Mouse (Mus musculus): Measurements from ENCODE around the gene 1500015O10Rik. TPM values are rescaled to one million over a fixed set of nuclear protein-coding genes. Genes with fewer than 3 reads are reported as not detected.

Gene 1500015O10Rik
- total RNA-seq, 2 experiments from 2014 or later, result not detected

- ATAC-seq (replicated peaks; ENCODE audit: poor library complexity, severe bottlenecking), result no peak
Measured at GRCm38 (mm10) chr1:43772694-43773093, 42.3 kb downstream of the 1500015O10Rik start.

DNA sequence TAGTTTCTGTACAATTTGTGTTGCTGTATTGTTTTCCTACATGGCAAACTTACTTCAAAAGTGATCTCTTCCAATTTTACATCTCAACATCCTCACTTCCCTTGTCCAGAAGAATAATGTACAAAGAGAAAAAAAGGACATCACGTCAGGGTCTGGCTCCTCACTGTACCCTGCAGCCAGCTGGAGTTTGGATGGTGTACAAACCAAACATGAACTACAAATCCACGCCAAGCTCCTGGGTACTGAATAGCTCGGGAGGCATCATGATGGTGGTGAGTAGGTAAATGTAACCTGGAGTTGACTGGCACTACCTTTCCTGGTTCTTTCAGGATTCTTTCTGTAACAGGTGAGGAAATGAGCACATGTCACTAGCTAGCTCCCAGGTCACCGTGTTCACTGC, 43.7 kb downstream of the 1500015O10Rik start:
- ATAC-seq (replicated peaks; ENCODE audit: poor library complexity, severe bottlenecking), result no peak

- no peak for ATAC-seq (replicated peaks; ENCODE audit: poor library complexity, severe bottlenecking)
Measured at GRCm38 (mm10) chr1:43776106-43776505, 45.7 kb downstream of the 1500015O10Rik start.

GRCm38 (mm10) chr1:43781195-43781594, 50.8 kb downstream of the 1500015O10Rik start:
- ATAC-seq (replicated peaks; ENCODE audit: poor library complexity, severe bottlenecking), result no peak

DNA sequence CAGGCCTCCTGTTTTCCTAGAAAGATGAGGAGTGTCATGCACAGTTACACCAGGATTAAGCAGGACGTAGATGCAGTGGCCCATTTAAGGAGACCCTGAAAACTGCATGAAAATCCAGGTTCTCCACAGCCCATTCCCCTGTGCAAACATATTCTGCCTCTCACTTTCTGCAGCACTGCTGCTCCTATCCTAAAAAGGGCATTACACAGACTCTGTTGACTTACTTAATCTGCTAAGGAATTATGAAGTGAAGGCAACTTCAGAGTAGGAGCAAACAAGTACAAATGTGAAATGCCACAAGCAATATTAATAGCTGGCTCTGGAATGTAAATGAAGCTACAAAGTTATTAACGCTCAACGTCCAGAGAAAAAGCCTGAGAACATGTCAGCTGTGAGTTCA, 51.3 kb downstream of the 1500015O10Rik start:
- ATAC-seq (replicated peaks; ENCODE audit: poor library complexity, severe bottlenecking), result no peak

DNA sequence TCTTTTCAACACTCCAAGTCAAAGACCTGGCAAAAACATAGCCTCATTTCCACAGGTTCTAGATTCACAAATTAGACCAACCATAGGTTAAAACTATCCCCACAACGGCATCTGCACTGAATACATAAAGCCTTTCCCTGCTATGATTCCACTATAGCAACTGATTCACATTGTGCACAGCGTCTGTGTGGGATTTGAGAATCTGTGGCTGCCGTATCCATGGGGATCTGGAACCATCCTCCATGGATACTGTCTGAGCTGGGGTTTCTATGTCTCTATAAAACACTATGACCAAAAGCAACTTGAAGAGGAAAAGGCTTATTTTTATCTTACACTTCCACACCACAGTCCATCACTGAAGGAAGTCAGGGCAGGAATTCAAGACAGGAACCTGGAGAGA, 52.3 kb downstream of the 1500015O10Rik start:
- ATAC-seq (replicated peaks; ENCODE audit: poor library complexity, severe bottlenecking), result no peak

DNA sequence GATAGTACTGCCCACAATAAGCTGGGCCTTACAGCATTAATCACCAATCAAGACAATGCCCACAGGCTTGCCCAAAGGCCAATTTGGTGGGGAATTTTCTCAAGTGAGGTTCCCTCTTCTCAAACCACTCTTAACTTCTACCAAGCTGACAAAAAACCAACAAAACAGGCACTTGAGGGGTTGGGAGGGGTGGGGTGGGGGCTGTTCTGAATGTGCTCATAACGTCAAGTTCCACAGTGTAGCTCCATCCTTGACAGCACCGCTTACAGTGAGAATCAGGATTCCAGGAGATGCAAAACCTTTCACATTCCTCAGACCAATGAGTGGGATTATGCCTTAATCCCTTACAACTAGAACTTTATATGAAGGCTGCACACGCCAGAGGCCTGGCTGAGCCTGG, 52.8 kb downstream of the 1500015O10Rik start:
- no peak for ATAC-seq (replicated peaks; ENCODE audit: poor library complexity, severe bottlenecking)

GRCm38 (mm10) chr1:43785316-43785715, 54.9 kb downstream of the 1500015O10Rik start:
- ATAC-seq (replicated peaks; ENCODE audit: poor library complexity, severe bottlenecking), result no peak

DNA sequence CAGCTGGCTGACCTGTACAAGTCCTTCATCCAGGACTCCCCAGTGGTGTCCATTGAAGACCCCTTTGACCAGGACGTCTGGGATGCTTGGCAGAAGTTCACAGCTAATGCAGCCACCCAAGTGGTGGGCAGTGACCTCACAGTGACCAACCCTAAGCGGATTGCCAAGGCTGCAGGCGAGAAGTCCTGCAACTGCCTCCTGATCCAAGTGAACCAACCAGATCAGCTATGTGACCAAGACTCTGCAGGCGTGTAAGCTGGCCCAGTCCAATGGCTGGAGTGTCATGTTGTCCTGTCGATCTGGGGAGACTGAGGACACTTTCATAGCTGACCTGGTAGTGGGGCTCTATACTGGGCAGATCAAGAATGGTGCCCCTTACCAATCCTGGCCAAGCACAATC, 56.3 kb downstream of the 1500015O10Rik start:
- no peak for ATAC-seq (replicated peaks; ENCODE audit: poor library complexity, severe bottlenecking)

- ATAC-seq (replicated peaks; ENCODE audit: poor library complexity, severe bottlenecking), result no peak
Measured at GRCm38 (mm10) chr1:43789765-43790164, 59.4 kb downstream of the 1500015O10Rik start.

Other genes starting within 250 kb of the 1500015O10Rik start
- 20.6 and 45.0 TPM in 2 replicates for gene Uxs1, start 97.2 kb downstream of the 1500015O10Rik start, total RNA-seq (2014; fragmentation: Nextera tagmentation)
- 28.4 and 39.2 TPM in 2 replicates for gene Uxs1, start 97.2 kb downstream of the 1500015O10Rik start, total RNA-seq (2017)
- gene Tpp2, start 203.0 kb downstream of the 1500015O10Rik start, total RNA-seq (2014; fragmentation: Nextera tagmentation), result 54.1 and 62.1 TPM in 2 replicates
- gene Tpp2, start 203.0 kb downstream of the 1500015O10Rik start, total RNA-seq (2017), result 75.9 and 82.9 TPM in 2 replicates

All from granulocyte monocyte progenitor cell, adult 5-6 weeks (primary cell).